Mouse (Mus musculus): ENCODE measurements around the gene Rbm38.

- no peak for TF ChIP-seq POLR2A (IDR thresholded peaks at IDR 0.05; ENCODE audit: borderline replicate concordance, low read depth, low read length)
- no peak for TF ChIP-seq CTCF (IDR thresholded peaks at IDR 0.05; ENCODE audit: low read depth, low read length)
Measured at GRCm38 (mm10) chr2:173048041-173048745, 27.9 kb downstream of the Rbm38 start.
